Mouse (Mus musculus): ENCODE results near the gene Asrgl1. TPM values are rescaled to one million over a fixed set of nuclear protein-coding genes. Genes with fewer than 3 reads are reported as not detected.

Asrgl1 gene
- polyA plus RNA-seq, 1 experiment from 2014 or later = 34.6 TPM

GRCm38 (mm10) chr19:9072157-9072530 is 63.3 kb downstream of the Asrgl1 start:
- DNase-seq (ENCODE audit: low spot score) = no peak

- no peak for DNase-seq (ENCODE audit: low spot score)
These were observed 63.8 kb downstream of the Asrgl1 start for GRCm38 (mm10) chr19:9071456-9072156.

- peak; percentile 22 for DNase-seq (ENCODE audit: low spot score)
These were observed 65.1 kb downstream of the Asrgl1 start for GRCm38 (mm10) chr19:9070316-9070715.

GRCm38 (mm10) chr19:9069687-9070307 is 65.6 kb downstream of the Asrgl1 start:
- no peak for DNase-seq (ENCODE audit: low spot score)

- no peak for DNase-seq (ENCODE audit: low spot score)
These were observed 68.1 kb downstream of the Asrgl1 start for GRCm38 (mm10) chr19:9067292-9067691.

- peak; percentile 88 for DNase-seq (ENCODE audit: low spot score)
These were observed 69.5 kb downstream of the Asrgl1 start for GRCm38 (mm10) chr19:9065621-9066561.

- no peak for DNase-seq (ENCODE audit: low spot score)
These were observed 71.6 kb downstream of the Asrgl1 start for GRCm38 (mm10) chr19:9063831-9064230.

GRCm38 (mm10) chr19:9062822-9063221 is 72.6 kb downstream of the Asrgl1 start:
- no peak for DNase-seq (ENCODE audit: low spot score)

GRCm38 (mm10) chr19:9061221-9061893 is 74.1 kb downstream of the Asrgl1 start:
- no peak for DNase-seq (ENCODE audit: low spot score)

GRCm38 (mm10) chr19:9060103-9060502 is 75.3 kb downstream of the Asrgl1 start:
- no peak for DNase-seq (ENCODE audit: low spot score)

Other genes starting within 250 kb of the Asrgl1 start
- gene 1810009A15Rik, start 246.8 kb downstream of the Asrgl1 start, polyA plus RNA-seq (2015; fragmentation: Nextera tagmentation; extraction: Ambion mirVana) = 80.7 and 98.0 TPM in 2 replicates
- not detected in 2 replicates for gene Gm49416, start 246.7 kb downstream of the Asrgl1 start, polyA plus RNA-seq (2015; fragmentation: Nextera tagmentation; extraction: Ambion mirVana)
- gene Ints5, start 242.6 kb downstream of the Asrgl1 start, polyA plus RNA-seq (2015; fragmentation: Nextera tagmentation; extraction: Ambion mirVana) = 32.4 and 33.6 TPM in 2 replicates
- 51.9 and 55.5 TPM in 2 replicates for gene Ganab, start 237.6 kb downstream of the Asrgl1 start, polyA plus RNA-seq (2015; fragmentation: Nextera tagmentation; extraction: Ambion mirVana)
- gene B3gat3, start 215.3 kb downstream of the Asrgl1 start, polyA plus RNA-seq (2015; fragmentation: Nextera tagmentation; extraction: Ambion mirVana) = 28.4 and 29.3 TPM in 2 replicates
- gene Rom1, start 206.3 kb downstream of the Asrgl1 start, polyA plus RNA-seq (2015; fragmentation: Nextera tagmentation; extraction: Ambion mirVana) = 4.7 TPM in 2 replicates
- gene Eml3, start 206.1 kb downstream of the Asrgl1 start, polyA plus RNA-seq (2015; fragmentation: Nextera tagmentation; extraction: Ambion mirVana) = 25.2 and 27.1 TPM in 2 replicates
- 203 and 214 TPM in 2 replicates for gene Mta2, start 193.8 kb downstream of the Asrgl1 start, polyA plus RNA-seq (2015; fragmentation: Nextera tagmentation; extraction: Ambion mirVana)
- gene Tut1, start 181.8 kb downstream of the Asrgl1 start, polyA plus RNA-seq (2015; fragmentation: Nextera tagmentation; extraction: Ambion mirVana) = 31.2 and 32.4 TPM in 2 replicates
- 326 and 340 TPM in 2 replicates for gene Eef1g, start 168.6 kb downstream of the Asrgl1 start, polyA plus RNA-seq (2015; fragmentation: Nextera tagmentation; extraction: Ambion mirVana)
- 20.3 and 22.3 TPM in 2 replicates for gene Ahnak, start 146.4 kb downstream of the Asrgl1 start, polyA plus RNA-seq (2015; fragmentation: Nextera tagmentation; extraction: Ambion mirVana)
- gene Scgb1a1, start 47.7 kb downstream of the Asrgl1 start, polyA plus RNA-seq (2015; fragmentation: Nextera tagmentation; extraction: Ambion mirVana) = 10.7 and 11.0 TPM in 2 replicates